Mouse (Mus musculus): ENCODE results near the gene Dmgdh.

The Dmgdh gene

GRCm38 (mm10) chr13:93772861-93773260 lies 98.6 kb downstream of the Dmgdh start:
- no peak for DNase-seq (ENCODE audit: low spot score)

GRCm38 (mm10) chr13:93773704-93774315 lies 99.6 kb downstream of the Dmgdh start:
- DNase-seq (ENCODE audit: low spot score), result no peak

- DNase-seq (ENCODE audit: low spot score), result no peak
Observed at GRCm38 (mm10) chr13:93782823-93783222, 108.6 kb downstream of the Dmgdh start.

GRCm38 (mm10) chr13:93785329-93785728 lies 111.1 kb downstream of the Dmgdh start:
- no peak for DNase-seq (ENCODE audit: low spot score)

GRCm38 (mm10) chr13:93786051-93786450 lies 111.8 kb downstream of the Dmgdh start:
- no peak for DNase-seq (ENCODE audit: low spot score)

DNA sequence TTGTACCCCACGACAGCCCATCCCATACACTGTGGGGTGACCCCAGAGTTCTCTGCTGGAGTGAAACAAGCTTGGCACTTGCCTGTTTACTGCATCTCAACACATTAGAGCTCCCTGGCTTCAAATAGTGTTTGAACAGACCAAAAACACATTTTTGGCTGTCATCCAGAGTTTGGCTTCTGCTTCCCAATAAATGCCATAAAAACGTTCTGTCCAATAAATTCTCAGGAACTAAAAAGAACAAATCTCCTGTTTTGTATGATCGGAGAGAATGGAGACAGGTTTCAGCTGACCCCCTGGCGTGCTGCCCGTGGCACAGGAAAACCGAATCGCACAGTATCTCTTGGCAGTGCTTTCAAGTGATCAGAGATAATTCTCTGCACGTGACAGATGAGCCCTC lies 113.4 kb downstream of the Dmgdh start:
- DNase-seq (ENCODE audit: low spot score), result peak; percentile 7

DNA sequence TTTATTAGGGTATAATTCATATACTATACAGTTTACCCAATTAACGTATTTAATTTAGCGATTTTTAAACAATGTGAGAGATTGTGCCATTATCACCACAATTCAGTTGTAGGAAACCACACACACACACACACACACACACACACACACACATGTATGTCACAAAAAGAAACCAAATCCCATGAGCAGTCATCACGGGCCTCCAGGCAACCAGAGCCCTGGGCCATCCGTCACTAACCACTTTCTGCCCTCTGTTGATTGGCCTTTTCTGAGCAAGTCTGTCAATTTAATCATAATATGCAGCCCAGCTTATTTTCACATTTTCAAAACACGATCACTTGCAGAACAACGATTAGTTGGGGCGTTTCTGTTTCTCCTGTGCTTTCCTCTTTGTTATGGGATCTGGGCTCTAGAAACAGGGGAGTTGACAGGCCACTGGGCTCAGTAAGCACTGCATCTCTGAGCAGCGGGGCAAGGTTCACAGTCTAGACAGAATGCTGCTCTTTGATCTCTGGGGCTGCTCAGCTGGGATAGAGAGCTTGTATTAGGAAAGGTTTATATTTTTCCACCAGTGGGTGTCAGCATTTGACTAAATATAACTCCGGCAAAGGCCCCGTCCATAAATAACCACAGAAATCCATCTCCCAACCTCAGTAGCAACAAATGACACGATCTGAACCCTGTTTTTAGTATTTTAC lies 118.9 kb downstream of the Dmgdh start:
- peak; percentile 60 for DNase-seq (ENCODE audit: low spot score)

GRCm38 (mm10) chr13:93793643-93794182 lies 119.5 kb downstream of the Dmgdh start:
- no peak for DNase-seq (ENCODE audit: low spot score)

DNA sequence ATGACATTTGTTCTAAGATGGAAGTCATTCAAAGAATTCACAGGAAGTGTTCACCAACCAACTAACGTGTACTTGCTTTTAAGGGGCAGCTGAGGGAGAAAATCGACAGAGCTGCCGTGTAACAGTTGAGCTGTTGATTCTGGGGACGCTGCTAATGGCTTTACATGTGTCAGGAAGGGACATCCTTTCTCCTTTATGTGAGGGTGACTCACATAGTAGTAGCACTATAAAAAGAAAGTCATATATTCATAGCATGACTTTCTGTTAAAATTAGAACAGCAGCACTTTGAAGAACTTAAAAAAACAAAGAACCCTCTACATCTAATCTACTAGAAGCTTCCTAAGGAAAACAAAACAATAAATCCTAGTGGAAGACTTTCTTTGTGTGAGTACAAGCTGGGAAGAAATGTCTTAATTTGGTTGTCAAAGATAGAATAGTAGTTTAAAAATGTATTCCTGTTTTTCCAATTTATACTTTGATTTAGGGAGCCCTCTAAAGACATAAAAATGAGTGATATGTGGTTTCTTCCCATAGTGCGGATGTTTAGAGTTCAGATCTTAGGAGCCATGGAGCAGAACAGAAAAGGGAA lies 122.9 kb downstream of the Dmgdh start:
- no peak for DNase-seq (ENCODE audit: low spot score)

Data from lung, postnatal 25 days (tissue).